ENCODE assay signal across 9 mouse cellular contexts in genomic region chr9:45117741-45118431, GRCm38 (mm10). TPM values are rescaled to one million over a fixed set of nuclear protein-coding genes. Genes with fewer than 3 reads are reported as not detected.
DNase-seq lines count a peak whose midpoint lies in the region; ATAC-seq and TF ChIP-seq lines count a peak whose summit lies in the region.
"Had no signal": no experiment of that assay in that cellular context is flagged by ENCODE, and none has a peak within 500 bp of the region (broad histone marks: within the 10 kb centered on the region; RNA-seq: fewer than 3 reads in every experiment).

Gene Scn2b, plus strand, starts transcription at chr9:45117782.

- TF ChIP-seq EP300 in stomach, postnatal 0 days (optimal IDR thresholded peaks at IDR 0.05): no peak

- DNase-seq in lung, postnatal 10 days: peak; percentile 34
- no peak for DNase-seq in lung, adult 18-20 months
- DNase-seq in forelimb bud, embryonic 11.5 days (ENCODE audit: low read depth, low spot score): peak; percentile 48
- DNase-seq in stomach, postnatal 0 days (ENCODE audit: low spot score): no peak
- no peak for DNase-seq in spleen, postnatal 36 days (ENCODE audit: low spot score in 2 of 2)

- TF ChIP-seq CTCF in stomach, postnatal 0 days (IDR thresholded peaks at IDR 0.05; ENCODE audit: low read depth): no peak

- H3K9ac ChIP-seq in limb, embryonic 15.5 days: peak within 1 kb of the TSS; percentile 58
- peak within 1 kb of the TSS; percentile 59 for H3K9ac ChIP-seq in stomach, postnatal 0 days (ENCODE audit: low read length)

- H3K27ac ChIP-seq in limb, embryonic 15.5 days: peak within 1 kb of the TSS; percentile 81
- 0 out of 2 replicates have a peak within 1 kb of the TSS, but pooled peaks have one; percentile 49 for H3K27ac ChIP-seq in stomach, postnatal 0 days (replicated peaks)

- peak within 1 kb of the TSS; percentile 65 for H3K4me2 ChIP-seq in limb, embryonic 15.5 days
- peak within 1 kb of the TSS; percentile 53 for H3K4me2 ChIP-seq in stomach, postnatal 0 days (replicated peaks; ENCODE audit: low read depth)

- no peak for ATAC-seq in erythroblast, adult 5-6 weeks (replicated peaks; ENCODE audit: low FRiP score, poor library complexity, severe bottlenecking)
- no peak for ATAC-seq in limb, embryonic 15.5 days (ENCODE audit: insufficient number of reproducible peaks, low FRiP score, low TSS enrichment, low read depth)
- ATAC-seq in stomach, postnatal 0 days (ENCODE audit: low FRiP score, low TSS enrichment): no peak

- H3K4me1 ChIP-seq in erythroblast, embryonic 14.5 days (ENCODE audit: control insufficient read depth): no peaks in the 10 kb centered on the region
- H3K4me1 ChIP-seq in limb, embryonic 15.5 days: peaks cover 39% of the 10 kb centered on the region
- H3K4me1 ChIP-seq in stomach, postnatal 0 days (replicated peaks; ENCODE audit: control insufficient read depth, insufficient read depth): no peaks in the 10 kb centered on the region; the same call in 1 of the 2 replicates

- WGBS in limb, embryonic 15.5 days: under 1% methylated on average over 13 of the region's 13 CpGs
- 3% methylated on average over 13 of the region's 13 CpGs for WGBS in stomach, postnatal 0 days

- peak within 1 kb of the TSS; percentile 30 for H3K4me3 ChIP-seq in erythroblast, embryonic 14.5 days (replicated peaks)
- H3K4me3 ChIP-seq in limb, embryonic 15.5 days: peak within 1 kb of the TSS; percentile 54
- peak within 1 kb of the TSS; percentile 45 for H3K4me3 ChIP-seq in stomach, postnatal 0 days (ENCODE audit: low read depth, low read length)

- H3K9me3 ChIP-seq in erythroblast, embryonic 14.5 days (ENCODE audit: control insufficient read depth, low read length): no peaks in the 10 kb centered on the region
- no peaks in the 10 kb centered on the region for H3K9me3 ChIP-seq in limb, embryonic 15.5 days
- no peaks in the 10 kb centered on the region for H3K9me3 ChIP-seq in stomach, postnatal 0 days (ENCODE audit: control insufficient read depth, low read length)

- H3K27me3 ChIP-seq in erythroblast, embryonic 14.5 days (ENCODE audit: control insufficient read depth): peaks cover 19% of the 10 kb centered on the region
- no peaks in the 10 kb centered on the region for H3K27me3 ChIP-seq in limb, embryonic 15.5 days
- H3K27me3 ChIP-seq in stomach, postnatal 0 days (ENCODE audit: control insufficient read depth, insufficient read depth, low read length): no peaks in the 10 kb centered on the region

- no peaks in the 10 kb centered on the region for H3K36me3 ChIP-seq in erythroblast, embryonic 14.5 days (ENCODE audit: control insufficient read depth)
- no peaks in the 10 kb centered on the region for H3K36me3 ChIP-seq in limb, embryonic 15.5 days
- H3K36me3 ChIP-seq in stomach, postnatal 0 days (ENCODE audit: control insufficient read depth, insufficient read depth, low read length): no peaks in the 10 kb centered on the region

RNA-seq across cellular contexts. Expression of gene Scn2b, which starts in this region (rescaled TPM):
- not detected in 2 replicates for polyA plus RNA-seq in erythroblast, embryonic 14.5 days (2012)
- total RNA-seq in erythroblast, adult 5-6 weeks (2015; ENCODE audit: low replicate concordance): 0.77 TPM in 1 of 2 replicates, not detected in the other
- total RNA-seq in erythroblast, adult 5-6 weeks (2017; ENCODE audit: low replicate concordance): not detected in 2 replicates
- polyA plus RNA-seq in limb, embryonic 15.5 days (2015; fragmentation: Nextera tagmentation; extraction: Ambion mirVana): 4.6 and 4.9 TPM in 2 replicates
- polyA plus RNA-seq in stomach, postnatal 0 days (2015; fragmentation: Nextera tagmentation; extraction: Ambion mirVana): 0.84 and 0.94 TPM in 2 replicates
- total RNA-seq: hematopoietic stem cell, adult 5-6 weeks had no signal

Comparison
In these comparisons a context has a peak if more than half of its experiments do, and no peak if none do; other contexts are left out.
1. DNase-seq: peak in lung, postnatal 10 days (single experiment) and forelimb bud, embryonic 11.5 days (single experiment); none in lung, adult 18-20 months (0 of 2), stomach, postnatal 0 days (single experiment) and spleen, postnatal 36 days (0 of 2).
2. Peak in every context shown above with its lines, with median percentiles within 50 percentile points of each other: H3K4me3 ChIP-seq.